Mouse (Mus musculus) spleen, embryonic (tissue): ENCODE measurements around the gene Cyp2c50.
"Not testable (repeated sequence)": the region's sequence is repeated elsewhere in the genome, so short reads cannot be mapped to it uniquely, and the experiment has no call there.

Experiments used
- CTCF ChIA-PET: fragments of 350-600 bp; sonication (Branson Sonifier 250); formaldehyde crosslinking; loops from one replicate; lab custom pipeline; 2022; lab: Charles Lee

Cyp2c50 gene

GRCm38 (mm10) chr19:40089421-40089820 lies at the start of gene Cyp2c50:
Gene Cyp2c50 (plus strand): TSS chr19:40089688.
- CTCF ChIA-PET: not testable (repeated sequence)

GRCm38 (mm10) chr19:40073701-40074100 lies 15.8 kb upstream of the Cyp2c50 start, which contains the start of gene Cyp2c54:
Gene Cyp2c54 (minus strand): TSS chr19:40073827.
- CTCF ChIA-PET: no interaction called here

GRCm38 (mm10) chr19:40088381-40088780 lies 1.1 kb upstream of the Cyp2c50 start:
- CTCF ChIA-PET: no interaction called here

GRCm38 (mm10) chr19:40091111-40091510 lies 1.6 kb downstream of the Cyp2c50 start:
- CTCF ChIA-PET: no interaction called here

- CTCF ChIA-PET: not testable (repeated sequence)
Observed at GRCm38 (mm10) chr19:40119624-40120023, 30.1 kb downstream of the Cyp2c50 start.

- CTCF ChIA-PET: not testable (repeated sequence)
Observed at GRCm38 (mm10) chr19:40125165-40125564, 35.7 kb downstream of the Cyp2c50 start.

- CTCF ChIA-PET: not testable (repeated sequence)
Observed at GRCm38 (mm10) chr19:40126996-40127395, 37.5 kb downstream of the Cyp2c50 start.
